Mouse (Mus musculus) c-Kit-negative CD71-positive TER-119-positive erythroid progenitor cells, embryonic 14.5 days (primary cell): ENCODE measurements at regions not wholly inside any gene's neighbourhood (a gene's known extent, or its start where the extent isn't known, plus 50 kb on each side); places are given as distances from the start of the nearest gene placed in this dataset.

Experiments
- DNase-seq: peaks from one replicate; pipeline ENCODE4 v3.0.0-alpha.2; 2013; ENCODE audit warnings: low read depth, low spot score

- DNase-seq: no peak
Observed at GRCm38 (mm10) chr11:24377530-24377929, 299.7 kb downstream of the Bcl11a start.

GRCm38 (mm10) chr11:24390578-24390977, 312.7 kb downstream of the Bcl11a start:
- no peak for DNase-seq

GRCm38 (mm10) chr11:24391385-24391784, 313.5 kb downstream of the Bcl11a start:
- no peak for DNase-seq

- DNase-seq: no peak
Observed at GRCm38 (mm10) chr11:24395478-24395877, 317.6 kb downstream of the Bcl11a start.

GRCm38 (mm10) chr11:24396911-24397310, 319.1 kb downstream of the Bcl11a start:
- DNase-seq: no peak

GRCm38 (mm10) chr11:24397710-24398109, 319.9 kb downstream of the Bcl11a start:
- DNase-seq: no peak

- no peak for DNase-seq
Observed at GRCm38 (mm10) chr11:24401151-24401550, 323.3 kb downstream of the Bcl11a start.

- no peak for DNase-seq
Observed at GRCm38 (mm10) chr11:24402127-24402526, 324.3 kb downstream of the Bcl11a start.

- no peak for DNase-seq
Observed at GRCm38 (mm10) chr11:24414804-24415203, 336.9 kb downstream of the Bcl11a start.

GRCm38 (mm10) chr11:24422066-24422775, 344.4 kb downstream of the Bcl11a start:
- no peak for DNase-seq

- no peak for DNase-seq
Observed at GRCm38 (mm10) chr11:24423278-24423677, 345.4 kb downstream of the Bcl11a start.

- DNase-seq: no peak
Observed at GRCm38 (mm10) chr11:24426995-24427883, 349.4 kb downstream of the Bcl11a start.

- DNase-seq: no peak
Observed at GRCm38 (mm10) chr11:24448608-24449007, 370.8 kb downstream of the Bcl11a start.

- no peak for DNase-seq
Observed at GRCm38 (mm10) chr11:24452267-24452666, 374.4 kb downstream of the Bcl11a start.

GRCm38 (mm10) chr11:24464642-24465041, 386.8 kb downstream of the Bcl11a start:
- DNase-seq: no peak

- DNase-seq: no peak
Observed at GRCm38 (mm10) chr11:24467458-24467857, 389.6 kb downstream of the Bcl11a start.

GRCm38 (mm10) chr11:24470469-24470868, 392.6 kb downstream of the Bcl11a start:
- DNase-seq: no peak

- DNase-seq: no peak
Observed at GRCm38 (mm10) chr11:24472617-24473367, 394.9 kb downstream of the Bcl11a start.

GRCm38 (mm10) chr11:24473368-24474010, 395.6 kb downstream of the Bcl11a start:
- no peak for DNase-seq

- no peak for DNase-seq
Observed at GRCm38 (mm10) chr11:24502722-24503424, 425.0 kb downstream of the Bcl11a start.

GRCm38 (mm10) chr11:24515568-24515967, 437.7 kb downstream of the Bcl11a start:
- DNase-seq: no peak
